Mouse (Mus musculus): ENCODE measurements around the gene Adam12.

GRCm38 (mm10) chr7:134062629-134063028 lies 169.3 kb downstream of the Adam12 start:
- TF ChIP-seq POLR2A (IDR thresholded peaks at IDR 0.05; ENCODE audit: insufficient read depth, low read depth, low read length) (no peak), CTCF (IDR thresholded peaks at IDR 0.05) (no peak)

All from heart, adult 2 months (tissue).